Mouse (Mus musculus): ENCODE measurements around the gene Ano2. TPM values are rescaled to one million over a fixed set of nuclear protein-coding genes. Genes with fewer than 3 reads are reported as not detected.

Ano2 gene
- total and polyA plus RNA-seq, 3 experiments = not detected

GRCm38 (mm10) chr6:125641146-125641545 is 49.1 kb upstream of the Ano2 start:
- no peak overlapping the region for H3K27ac ChIP-seq (ENCODE audit: insufficient read depth, low read depth)
- 0 out of 4 replicates have a peak, but pooled peaks cover 0 to 2% of the 10 kb centered on the region in 2 experiments for H3K4me1 ChIP-seq (ENCODE audit: control insufficient read depth in 1 of 2, insufficient read depth in 2 of 2)
- H3K4me3 ChIP-seq (replicated peaks in 1 of 3; ENCODE audit: low read depth in 2 of 3, low read length in 2 of 3, poor library complexity in 1 of 3) = no peak overlapping the region
- H3K9ac ChIP-seq (ENCODE audit: insufficient read depth, low read depth) = no peak overlapping the region
- H3K36me3 ChIP-seq (replicated peaks in 1 of 2; ENCODE audit: control insufficient read depth in 1 of 2, insufficient read depth in 1 of 2, low read length in 1 of 2) = no peaks in the 10 kb centered on the region
- no peak overlapping the region for H3K4me2 ChIP-seq (ENCODE audit: insufficient read depth, low read depth, poor library complexity, severe bottlenecking)
- no peak for TF ChIP-seq CTCF (conservative IDR thresholded peaks at IDR 0.05 in 1 of 2, IDR thresholded peaks at IDR 0.05 in 1 of 2; ENCODE audit: low read depth in 2 of 2, low read length in 2 of 2)
- no peak for TF ChIP-seq ELF1 (IDR thresholded peaks at IDR 0.05; ENCODE audit: low read depth, low read length)
- TF ChIP-seq TBP (conservative IDR thresholded peaks at IDR 0.05; ENCODE audit: low read depth, low read length) = no peak
- no peak for TF ChIP-seq ETS1 (conservative IDR thresholded peaks at IDR 0.05; ENCODE audit: low read depth, low read length)
- no peak for TF ChIP-seq ZC3H11A (IDR thresholded peaks at IDR 0.05; ENCODE audit: low read depth, low read length)
- TF ChIP-seq CHD2 (IDR thresholded peaks at IDR 0.05; ENCODE audit: low read length) = no peak
- no peak for TF ChIP-seq NELFE (IDR thresholded peaks at IDR 0.05; ENCODE audit: low read depth, low read length)
- TF ChIP-seq UBTF (IDR thresholded peaks at IDR 0.05; ENCODE audit: low read depth, low read length) = no peak
- no peak for TF ChIP-seq NRF1 (IDR thresholded peaks at IDR 0.05; ENCODE audit: low read depth, low read length)
- no peak for TF ChIP-seq PAX5 (IDR thresholded peaks at IDR 0.05; ENCODE audit: low read length)
- no peak for TF ChIP-seq POLR2A (IDR thresholded peaks at IDR 0.05; ENCODE audit: low read depth, low read length)
- no peak for TF ChIP-seq MAFK (IDR thresholded peaks at IDR 0.05; ENCODE audit: insufficient replicate concordance, low read length)
- no peak for TF ChIP-seq EP300 (IDR thresholded peaks at IDR 0.05; ENCODE audit: low read length)
- no peak for TF ChIP-seq MEF2A (IDR thresholded peaks at IDR 0.05; ENCODE audit: borderline replicate concordance, low read depth, low read length)
- TF ChIP-seq MXI1 (IDR thresholded peaks at IDR 0.05; ENCODE audit: low read depth, low read length) = no peak
- H3K27me3 ChIP-seq (replicated peaks) = peaks cover 87% of the 10 kb centered on the region
- in situ Hi-C loops (cut with MboI; ENCODE audit: low pct_ligation_motif_present, low pct_unique_long_range_greater_than_20kb, low sequenced_read_pairs) = no loop called here
- H3K79me2 ChIP-seq (replicated peaks; ENCODE audit: control insufficient read depth, extremely low read depth, insufficient read depth, poor library complexity, severe bottlenecking) = no peaks in the 10 kb centered on the region
- dilution Hi-C loops (cut with MboI; ENCODE audit: extremely low pct_ligation_motif_present, extremely low pct_unique_long_range_greater_than_20kb, low sequenced_read_pairs) = no loop called here
- H3K9me3 ChIP-seq (replicated peaks; ENCODE audit: low read length) = no peaks in the 10 kb centered on the region
- no peak for DNase-seq (ENCODE audit: extremely low read depth)

GRCm38 (mm10) chr6:125648964-125649363 is 41.3 kb upstream of the Ano2 start:
- DNase-seq (ENCODE audit: extremely low read depth) = no peak

GRCm38 (mm10) chr6:125651335-125651734 is 38.9 kb upstream of the Ano2 start:
- H3K9ac ChIP-seq (ENCODE audit: insufficient read depth, low read depth) = no peak overlapping the region
- TF ChIP-seq TBP (conservative IDR thresholded peaks at IDR 0.05; ENCODE audit: low read depth, low read length) = no peak
- TF ChIP-seq ETS1 (conservative IDR thresholded peaks at IDR 0.05; ENCODE audit: low read depth, low read length) = no peak
- TF ChIP-seq ZKSCAN1 (IDR thresholded peaks at IDR 0.05; ENCODE audit: borderline replicate concordance, low read depth, low read length) = no peak
- no peak for TF ChIP-seq USF2 (conservative IDR thresholded peaks at IDR 0.05; ENCODE audit: low read depth, low read length)
- no peak for TF ChIP-seq ELF1 (IDR thresholded peaks at IDR 0.05; ENCODE audit: low read depth, low read length)
- TF ChIP-seq KAT2A (IDR thresholded peaks at IDR 0.05; ENCODE audit: insufficient replicate concordance, low read length) = no peak
- no peak for TF ChIP-seq SMC3 (IDR thresholded peaks at IDR 0.05; ENCODE audit: low read depth, low read length)
- TF ChIP-seq TCF12 (IDR thresholded peaks at IDR 0.05; ENCODE audit: low read depth, low read length) = no peak
- TF ChIP-seq ZMIZ1 (IDR thresholded peaks at IDR 0.05; ENCODE audit: low read depth, low read length) = no peak
- TF ChIP-seq MYC (IDR thresholded peaks at IDR 0.05; ENCODE audit: low read depth, low read length) = no peak
- TF ChIP-seq UBTF (IDR thresholded peaks at IDR 0.05; ENCODE audit: low read depth, low read length) = no peak
- TF ChIP-seq IRF4 (IDR thresholded peaks at IDR 0.05; ENCODE audit: low read depth, low read length) = no peak
- no peak for TF ChIP-seq MAZ (IDR thresholded peaks at IDR 0.05; ENCODE audit: low read depth, low read length)
- H3K4me3 ChIP-seq (replicated peaks in 1 of 3; ENCODE audit: low read depth in 2 of 3, low read length in 2 of 3, poor library complexity in 1 of 3) = no peak overlapping the region
- no peak overlapping the region for H3K27ac ChIP-seq (ENCODE audit: insufficient read depth, low read depth)
- H3K36me3 ChIP-seq (replicated peaks in 1 of 2; ENCODE audit: control insufficient read depth in 1 of 2, insufficient read depth in 1 of 2, low read length in 1 of 2) = no peaks in the 10 kb centered on the region
- H3K9me3 ChIP-seq (replicated peaks; ENCODE audit: low read length) = no peaks in the 10 kb centered on the region
- H3K79me2 ChIP-seq (replicated peaks; ENCODE audit: control insufficient read depth, extremely low read depth, insufficient read depth, poor library complexity, severe bottlenecking) = no peaks in the 10 kb centered on the region
- H3K4me2 ChIP-seq (ENCODE audit: insufficient read depth, low read depth, poor library complexity, severe bottlenecking) = no peak overlapping the region
- no peak for DNase-seq (ENCODE audit: extremely low read depth)
- H3K4me1 ChIP-seq (ENCODE audit: control insufficient read depth in 1 of 2, insufficient read depth in 2 of 2) = no peaks in the 10 kb centered on the region
- dilution Hi-C loops (cut with MboI; ENCODE audit: extremely low pct_ligation_motif_present, extremely low pct_unique_long_range_greater_than_20kb, low sequenced_read_pairs) (no loop called here), in situ Hi-C loops (cut with MboI; ENCODE audit: low pct_ligation_motif_present, low pct_unique_long_range_greater_than_20kb, low sequenced_read_pairs) (no loop called here)
- H3K27me3 ChIP-seq (replicated peaks) = peaks cover 92% of the 10 kb centered on the region

More at GRCm38 (mm10) chr6:125648964-125649363, 41.3 kb upstream of the Ano2 start:
- dilution Hi-C loops (cut with MboI; ENCODE audit: extremely low pct_ligation_motif_present, extremely low pct_unique_long_range_greater_than_20kb, low sequenced_read_pairs) (no loop called here), in situ Hi-C loops (cut with MboI; ENCODE audit: low pct_ligation_motif_present, low pct_unique_long_range_greater_than_20kb, low sequenced_read_pairs) (no loop called here)
- peaks cover 91% of the 10 kb centered on the region for H3K27me3 ChIP-seq (replicated peaks)
- TF ChIP-seq BHLHE40 (IDR thresholded peaks at IDR 0.05; ENCODE audit: low read depth, low read length) (peak; percentile 27; the same call in 1 of the 2 replicates), IRF4 (IDR thresholded peaks at IDR 0.05; ENCODE audit: low read depth, low read length) (no peak)
- no peak overlapping the region for H3K4me3 ChIP-seq (replicated peaks in 1 of 3; ENCODE audit: low read depth in 2 of 3, low read length in 2 of 3, poor library complexity in 1 of 3)
- no peak overlapping the region for H3K27ac ChIP-seq (ENCODE audit: insufficient read depth, low read depth)
- H3K9me3 ChIP-seq (replicated peaks; ENCODE audit: low read length) = no peaks in the 10 kb centered on the region
- no peak overlapping the region for H3K4me2 ChIP-seq (ENCODE audit: insufficient read depth, low read depth, poor library complexity, severe bottlenecking)
- no peaks in the 10 kb centered on the region for H3K79me2 ChIP-seq (replicated peaks; ENCODE audit: control insufficient read depth, extremely low read depth, insufficient read depth, poor library complexity, severe bottlenecking)
- H3K4me1 ChIP-seq (ENCODE audit: control insufficient read depth in 1 of 2, insufficient read depth in 2 of 2) = 0 out of 4 replicates have a peak, but pooled peaks cover 0 to 2% of the 10 kb centered on the region in 2 experiments
- H3K36me3 ChIP-seq (replicated peaks in 1 of 2; ENCODE audit: control insufficient read depth in 1 of 2, insufficient read depth in 1 of 2, low read length in 1 of 2) = no peaks in the 10 kb centered on the region
- no peak overlapping the region for H3K9ac ChIP-seq (ENCODE audit: insufficient read depth, low read depth)
